Mouse (Mus musculus) lung, postnatal 14 days (tissue): ENCODE measurements at regions not wholly inside any gene's neighbourhood (a gene's known extent, or its start where the extent isn't known, plus 50 kb on each side); places are given as distances from the start of the nearest gene placed in this dataset.

ENCODE experiments used
- DNase-seq: peaks from one replicate; pipeline ENCODE4 v3.0.0; 2021

- no peak for DNase-seq
Observed at GRCm38 (mm10) chr10:99417591-99417990, 154.6 kb downstream of the Dusp6 start.

GRCm38 (mm10) chr10:99418497-99418896 is 155.5 kb downstream of the Dusp6 start:
- no peak for DNase-seq

- no peak for DNase-seq
Observed at GRCm38 (mm10) chr10:99419532-99419931, 156.5 kb downstream of the Dusp6 start.

- no peak for DNase-seq
Observed at GRCm38 (mm10) chr10:99423406-99423805, 160.4 kb downstream of the Dusp6 start.

GRCm38 (mm10) chr10:99425265-99425664 is 162.2 kb downstream of the Dusp6 start:
- DNase-seq: no peak

GRCm38 (mm10) chr10:99430175-99430574 is 167.1 kb downstream of the Dusp6 start:
- DNase-seq: no peak

- peak; percentile 30 for DNase-seq
Observed at GRCm38 (mm10) chr10:99430669-99431561, 167.9 kb downstream of the Dusp6 start.

- DNase-seq: no peak
Observed at GRCm38 (mm10) chr10:99437060-99437459, 174.0 kb downstream of the Dusp6 start.

GRCm38 (mm10) chr10:99440169-99440568 is 177.1 kb downstream of the Dusp6 start:
- DNase-seq: no peak

GRCm38 (mm10) chr10:99441014-99441413 is 178.0 kb downstream of the Dusp6 start:
- peak; percentile 89 for DNase-seq

GRCm38 (mm10) chr10:99441931-99442330 is 178.9 kb downstream of the Dusp6 start:
- DNase-seq: peak; percentile 26

GRCm38 (mm10) chr10:99443453-99444170 is 180.6 kb downstream of the Dusp6 start:
- DNase-seq: no peak

GRCm38 (mm10) chr10:99450714-99451625 is 187.9 kb downstream of the Dusp6 start:
- no peak for DNase-seq

GRCm38 (mm10) chr10:99451639-99452417 is 188.8 kb downstream of the Dusp6 start:
- DNase-seq: no peak

- no peak for DNase-seq
Observed at GRCm38 (mm10) chr10:99456180-99456579, 193.1 kb downstream of the Dusp6 start.

GRCm38 (mm10) chr10:99458047-99458446 is 195.0 kb downstream of the Dusp6 start:
- DNase-seq: no peak

- no peak for DNase-seq
Observed at GRCm38 (mm10) chr10:99459171-99459660, 196.2 kb downstream of the Dusp6 start.

- DNase-seq: peak; percentile 55
Observed at GRCm38 (mm10) chr10:99459823-99460361, 196.9 kb downstream of the Dusp6 start.

- peak; percentile 65 for DNase-seq
Observed at GRCm38 (mm10) chr10:99460847-99461445, 197.9 kb downstream of the Dusp6 start.

- peak; percentile 31 for DNase-seq
Observed at GRCm38 (mm10) chr10:99461446-99461966, 198.5 kb downstream of the Dusp6 start.

- DNase-seq: no peak
Observed at GRCm38 (mm10) chr10:99466695-99467094, 203.7 kb downstream of the Dusp6 start.
